Mouse (Mus musculus) midbrain, embryonic 16.5 days (tissue): ENCODE measurements around the gene Fto. TPM values are rescaled to one million over a fixed set of nuclear protein-coding genes. Genes with fewer than 3 reads are reported as not detected.

Source experiments
- ATAC-seq: fragments of 200-750 bp; cut with Nextera tagmentation; 2 replicates; pipeline ENCODE4 v1.8.0; 2017; ENCODE audit warnings: moderate TSS enrichment
- H3K27ac ChIP-seq: fragments of 300-500 bp; sonication (generic); 2 replicates; pipeline ENCODE4 v1.5.1; 2014; ENCODE audit warnings: mild to moderate bottlenecking, low read length, mixed read lengths
- H3K27me3 ChIP-seq: fragments of 300-500 bp; sonication (generic); 2 replicates; pipeline ENCODE4 v1.6.1; 2014; ENCODE audit warnings: low read depth, low read length, mixed read lengths; ENCODE audit not compliant: control insufficient read depth, insufficient read depth
- H3K36me3 ChIP-seq: fragments of 300-500 bp; sonication (generic); 2 replicates; pipeline ENCODE4 v1.6.1; 2014; ENCODE audit warnings: mild to moderate bottlenecking, low read length, moderate library complexity, mixed read lengths; ENCODE audit not compliant: control insufficient read depth, insufficient read depth
- H3K4me1 ChIP-seq: fragments of 300-500 bp; sonication (generic); 2 replicates; pipeline ENCODE4 v1.6.1; 2014; ENCODE audit warnings: mild to moderate bottlenecking, low read length, mixed read lengths; ENCODE audit not compliant: control insufficient read depth, insufficient read depth
- H3K4me2 ChIP-seq: fragments of 300-500 bp; sonication (generic); 2 replicates; pipeline ENCODE4 v1.6.1; 2014; ENCODE audit warnings: mild to moderate bottlenecking, low read length, mixed read lengths
- H3K4me3 ChIP-seq: fragments of 300-500 bp; sonication (generic); 2 replicates; pipeline ENCODE4 v1.5.1; 2014; ENCODE audit warnings: low read depth, mild to moderate bottlenecking, low read length, moderate library complexity, mixed read lengths
- H3K9ac ChIP-seq: fragments of 300-500 bp; sonication (generic); 2 replicates; pipeline ENCODE4 v1.6.1; 2014; ENCODE audit warnings: low read depth, low read length, mixed read lengths
- H3K9me3 ChIP-seq: fragments of 300-500 bp; sonication (generic); replicated peaks from 2 replicates; pipeline ENCODE4 v1.6.1; 2014; ENCODE audit warnings: mild to moderate bottlenecking, low read length, mixed read lengths; ENCODE audit not compliant: control insufficient read depth, poor library complexity, severe bottlenecking
- WGBS: fragments of 180-500 bp; shearing (Covaris S2); extraction: QIAGEN DNeasy Blood & Tissue Kit; methylation state at CpG from one replicate; pipeline ENCODE4 v1.1.7; 2014; 5-methylcytosine and 5-hydroxymethylcytosine counted together
- polyA plus RNA-seq: library from polyadenylated mRNA; unstranded; fragments of >200 nt; fragmentation: Nextera tagmentation; extraction: Ambion mirVana; gene quantifications from 2 replicates; pipeline ENCODE4 v1.2.1, GENCODE M21; 2015

Fto gene
- polyA plus RNA-seq, 1 experiment from 2014 or later, result 177 TPM

DNA sequence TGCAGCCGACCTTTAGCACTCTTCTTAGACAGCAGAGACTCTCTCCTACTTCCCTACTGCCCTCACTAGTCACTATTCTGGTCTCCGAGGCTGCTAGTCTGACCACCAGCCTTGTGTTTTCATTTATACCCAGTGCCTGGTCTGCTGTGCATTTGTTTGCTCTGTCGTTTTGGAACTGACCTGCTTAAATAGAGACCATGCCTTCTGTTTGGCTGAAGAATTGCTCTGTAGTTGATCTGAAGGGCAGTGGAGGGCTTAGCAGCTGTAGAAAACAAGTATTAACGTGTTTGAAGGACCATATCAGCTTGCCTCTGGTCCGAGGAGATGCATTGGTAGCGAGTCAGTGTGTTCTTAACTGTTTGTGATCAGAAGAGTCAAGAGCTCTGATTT, 16.1 kb downstream of the Fto start:
- H3K36me3 ChIP-seq, result no peaks in the 10 kb centered on the region
- H3K4me2 ChIP-seq, result peak overlapping the region; percentile 40
- H3K4me1 ChIP-seq, result peaks cover 38% of the 10 kb centered on the region
- H3K27me3 ChIP-seq, result no peaks in the 10 kb centered on the region
- WGBS, result 29% methylated on average over 6 of the region's 6 CpGs
- peak overlapping the region; percentile 82 for H3K27ac ChIP-seq
- H3K9ac ChIP-seq, result peak overlapping the region; percentile 52
- H3K9me3 ChIP-seq, result no peaks in the 10 kb centered on the region
- no peak for ATAC-seq
- no peak overlapping the region for H3K4me3 ChIP-seq

DNA sequence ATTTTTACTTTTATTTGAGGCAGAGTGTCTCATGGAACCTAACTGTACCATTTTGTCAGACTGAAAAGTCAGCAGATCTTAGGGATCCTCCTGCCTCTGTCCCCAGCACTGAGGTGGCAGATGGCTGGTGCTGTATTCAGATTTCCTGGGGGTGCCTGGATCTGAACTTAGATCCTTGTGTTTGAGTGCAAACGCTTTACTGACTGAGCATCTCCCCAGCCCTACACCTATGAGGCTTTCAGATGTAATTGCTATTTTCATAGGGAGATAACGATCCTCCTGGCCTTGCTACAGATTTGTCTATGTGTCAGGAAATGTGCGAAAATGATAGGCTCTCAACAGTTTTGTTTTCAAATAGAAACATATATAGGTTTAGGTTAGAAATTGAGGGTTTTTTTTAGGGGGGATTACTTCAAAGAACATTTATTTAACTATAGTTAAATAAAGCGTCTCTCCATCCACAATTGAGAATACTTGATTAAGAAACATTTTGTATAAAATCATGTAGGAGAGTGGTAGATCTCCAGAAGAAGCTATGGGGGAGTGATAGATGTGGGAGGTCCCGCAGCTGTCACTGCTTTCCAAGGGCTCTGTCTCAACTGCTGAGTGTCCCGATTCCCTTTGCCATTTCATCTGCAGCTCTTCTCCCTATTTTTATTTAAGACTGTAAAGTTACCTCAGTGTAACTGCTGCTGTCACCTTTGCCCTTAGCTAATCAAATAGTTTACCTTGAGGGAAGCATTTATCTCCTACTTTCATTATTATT, 25.2 kb downstream of the Fto start:
- WGBS, result 90% methylated on average over 6 of the region's 6 CpGs
- Histone ChIP-seq H3K4me3 (no peak overlapping the region), H3K9me3 (no peaks in the 10 kb centered on the region), H3K27me3 (no peaks in the 10 kb centered on the region), H3K36me3 (no peaks in the 10 kb centered on the region), H3K4me2 (no peak overlapping the region), H3K4me1 (no peaks in the 10 kb centered on the region), H3K9ac (no peak overlapping the region), H3K27ac (no peak overlapping the region)
- ATAC-seq, result no peak

DNA sequence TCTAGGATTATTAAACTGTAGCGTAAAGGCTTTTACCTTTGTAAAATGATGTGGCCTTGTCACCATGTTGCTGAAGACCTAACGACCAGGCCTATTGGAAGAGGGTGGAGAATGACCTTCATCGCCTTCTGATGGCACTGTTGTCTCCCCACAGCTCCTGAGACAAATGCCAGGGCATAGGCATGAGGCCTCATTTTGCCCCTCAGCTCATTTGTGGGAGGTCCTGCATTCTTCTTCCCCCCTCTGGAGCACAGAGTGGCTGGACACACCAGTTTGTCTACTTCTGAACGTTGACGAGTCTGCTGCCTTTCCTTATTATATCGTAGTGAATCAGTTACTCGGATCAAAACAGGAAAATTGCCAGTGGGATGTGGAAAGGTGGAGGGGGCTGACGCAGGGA, 26.3 kb downstream of the Fto start:
- H3K9ac ChIP-seq, result no peak overlapping the region
- H3K4me2 ChIP-seq, result no peak overlapping the region
- 90% methylated on average over 8 of the region's 8 CpGs for WGBS
- no peaks in the 10 kb centered on the region for H3K27me3 ChIP-seq
- no peaks in the 10 kb centered on the region for H3K4me1 ChIP-seq
- no peaks in the 10 kb centered on the region for H3K9me3 ChIP-seq
- ATAC-seq, result no peak
- no peak overlapping the region for H3K27ac ChIP-seq
- H3K36me3 ChIP-seq, result no peaks in the 10 kb centered on the region
- no peak overlapping the region for H3K4me3 ChIP-seq

DNA sequence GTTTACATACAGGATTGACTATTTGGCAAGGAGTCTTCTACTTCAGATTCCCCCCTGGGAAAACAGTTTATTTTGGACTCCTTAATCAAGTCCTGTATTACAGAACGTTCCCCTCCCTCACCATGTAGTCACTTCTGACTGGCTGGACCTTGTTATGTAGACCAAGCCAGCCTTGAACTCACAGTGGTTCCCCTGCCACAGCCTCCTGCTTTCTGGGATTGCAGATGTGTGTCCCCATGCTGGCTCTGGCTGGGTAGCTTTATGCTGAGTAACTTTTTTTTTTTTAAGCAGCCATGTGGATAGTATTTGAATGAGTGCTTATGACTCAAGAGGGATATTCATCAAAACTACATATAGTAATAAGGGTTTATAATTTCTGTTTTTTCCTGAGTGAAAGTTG, 27.4 kb downstream of the Fto start:
- ATAC-seq, result no peak
- 76% methylated on average over 1 of the region's 1 CpGs for WGBS
- no peak overlapping the region for H3K9ac ChIP-seq
- no peaks in the 10 kb centered on the region for H3K36me3 ChIP-seq
- H3K4me3 ChIP-seq, result no peak overlapping the region
- no peak overlapping the region for H3K27ac ChIP-seq
- H3K9me3 ChIP-seq, result no peaks in the 10 kb centered on the region
- no peaks in the 10 kb centered on the region for H3K27me3 ChIP-seq
- H3K4me2 ChIP-seq, result no peak overlapping the region
- no peaks in the 10 kb centered on the region for H3K4me1 ChIP-seq

DNA sequence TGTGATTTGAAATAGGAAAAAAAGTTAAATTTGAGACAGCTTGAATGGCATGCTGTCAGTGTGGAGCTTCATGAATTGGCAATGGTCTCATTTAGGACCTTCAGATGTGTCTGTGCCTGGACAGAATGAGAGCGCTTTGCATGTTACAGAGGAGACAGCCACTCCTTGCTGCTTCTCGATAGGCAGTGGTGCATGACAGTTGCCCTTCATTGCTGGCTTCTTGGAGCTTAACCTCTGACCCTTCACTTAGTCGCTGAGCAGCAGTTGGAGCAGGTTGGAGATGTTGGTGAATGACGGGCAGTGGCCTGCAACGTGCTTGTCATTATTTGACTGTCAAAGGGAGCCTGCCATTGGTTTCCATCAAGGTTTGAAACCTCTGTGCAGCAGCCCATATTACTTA, 28.9 kb downstream of the Fto start:
- no peak for ATAC-seq
- 24% methylated on average over 5 of the region's 5 CpGs for WGBS

DNA sequence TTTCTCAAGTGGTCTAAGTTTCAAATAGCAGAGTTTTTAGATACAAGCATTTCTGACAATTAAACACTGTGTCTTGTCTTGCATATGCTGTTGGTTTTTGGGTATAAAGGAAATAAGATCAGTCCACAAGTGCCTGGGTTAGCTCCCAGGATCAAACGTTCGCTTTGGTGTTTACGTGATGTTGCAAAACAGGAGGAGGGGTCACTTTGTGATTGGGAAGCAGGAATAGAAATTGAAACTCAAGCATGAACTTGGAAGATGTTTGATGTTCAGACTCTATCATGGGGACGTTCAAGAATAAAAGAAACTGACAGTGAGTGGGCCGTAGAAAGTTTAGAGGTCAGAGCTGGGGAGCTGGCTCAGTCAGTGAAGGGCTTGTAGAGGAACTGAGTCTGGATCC, 29.5 kb downstream of the Fto start:
- H3K4me3 ChIP-seq, result no peak overlapping the region
- H3K9me3 ChIP-seq, result no peaks in the 10 kb centered on the region
- H3K27ac ChIP-seq, result no peak overlapping the region
- no peaks in the 10 kb centered on the region for H3K27me3 ChIP-seq
- H3K9ac ChIP-seq, result no peak overlapping the region
- no peaks in the 10 kb centered on the region for H3K36me3 ChIP-seq
- no peak overlapping the region for H3K4me2 ChIP-seq
- WGBS, result 72% methylated on average over 5 of the region's 5 CpGs
- H3K4me1 ChIP-seq, result peaks cover 6% of the 10 kb centered on the region
- ATAC-seq, result no peak

More for the DNA sequence above, 28.9 kb downstream of the Fto start:
- Histone ChIP-seq H3K27me3 (no peaks in the 10 kb centered on the region), H3K9ac (no peak overlapping the region), H3K4me2 (no peak overlapping the region), H3K4me1 (peaks cover 2% of the 10 kb centered on the region; the same call in 1 of the 2 replicates), H3K36me3 (no peaks in the 10 kb centered on the region), H3K9me3 (no peaks in the 10 kb centered on the region), H3K4me3 (no peak overlapping the region), H3K27ac (no peak overlapping the region)

DNA sequence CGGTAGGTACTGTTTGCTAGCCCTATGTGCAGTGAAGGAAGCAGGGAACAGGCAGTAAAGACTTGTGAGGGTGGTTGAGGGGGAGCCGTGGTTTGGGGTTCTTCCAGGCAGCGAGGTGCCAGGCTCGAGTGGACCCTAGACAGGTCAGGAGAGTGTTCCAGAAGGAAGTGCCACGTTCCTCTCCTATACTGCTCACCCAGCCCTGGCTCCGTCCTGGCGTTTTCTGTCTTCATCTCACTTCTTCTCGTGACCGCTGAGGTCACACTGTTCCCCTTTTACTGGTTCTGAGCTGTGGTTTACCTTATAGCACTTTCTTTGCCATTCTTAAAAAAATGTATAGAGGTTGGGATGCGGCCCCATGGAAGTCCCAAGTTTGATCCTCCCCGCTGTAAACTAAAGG, 31.3 kb downstream of the Fto start:
- no peak overlapping the region for H3K9ac ChIP-seq
- no peak overlapping the region for H3K27ac ChIP-seq
- no peak overlapping the region for H3K4me2 ChIP-seq
- H3K9me3 ChIP-seq, result no peaks in the 10 kb centered on the region
- H3K4me3 ChIP-seq, result no peak overlapping the region
- no peaks in the 10 kb centered on the region for H3K27me3 ChIP-seq
- WGBS, result 93% methylated on average over 11 of the region's 11 CpGs
- H3K4me1 ChIP-seq, result peaks cover 6% of the 10 kb centered on the region
- no peaks in the 10 kb centered on the region for H3K36me3 ChIP-seq
- ATAC-seq, result no peak

DNA sequence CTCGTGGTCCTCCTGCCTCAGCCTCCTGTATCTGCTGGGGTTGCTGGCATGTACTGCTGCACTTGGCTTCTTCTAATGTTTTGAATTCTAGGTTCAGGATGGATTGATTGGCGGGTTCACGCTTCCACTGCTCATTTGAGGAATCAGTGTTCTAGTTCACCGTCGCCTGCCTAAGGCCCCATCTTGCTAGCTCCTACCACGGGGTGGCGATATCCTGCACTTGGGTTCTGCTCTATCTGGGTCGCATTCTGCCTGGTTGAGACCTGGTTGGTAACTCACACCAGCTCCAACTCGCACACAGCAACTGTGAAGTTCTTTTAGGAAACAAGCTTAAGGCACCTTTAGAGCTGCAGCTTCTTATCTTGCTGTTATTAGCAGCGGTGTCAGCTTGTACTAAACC, 33.8 kb downstream of the Fto start:
- Histone ChIP-seq H3K9ac (no peak overlapping the region), H3K9me3 (no peaks in the 10 kb centered on the region), H3K36me3 (no peaks in the 10 kb centered on the region), H3K27me3 (no peaks in the 10 kb centered on the region), H3K4me1 (peaks cover 6% of the 10 kb centered on the region), H3K4me3 (no peak overlapping the region), H3K4me2 (no peak overlapping the region), H3K27ac (0 out of 2 replicates have a peak overlapping the region, but pooled peaks have one; percentile 9)
- 82% methylated on average over 10 of the region's 10 CpGs for WGBS
- no peak for ATAC-seq

DNA sequence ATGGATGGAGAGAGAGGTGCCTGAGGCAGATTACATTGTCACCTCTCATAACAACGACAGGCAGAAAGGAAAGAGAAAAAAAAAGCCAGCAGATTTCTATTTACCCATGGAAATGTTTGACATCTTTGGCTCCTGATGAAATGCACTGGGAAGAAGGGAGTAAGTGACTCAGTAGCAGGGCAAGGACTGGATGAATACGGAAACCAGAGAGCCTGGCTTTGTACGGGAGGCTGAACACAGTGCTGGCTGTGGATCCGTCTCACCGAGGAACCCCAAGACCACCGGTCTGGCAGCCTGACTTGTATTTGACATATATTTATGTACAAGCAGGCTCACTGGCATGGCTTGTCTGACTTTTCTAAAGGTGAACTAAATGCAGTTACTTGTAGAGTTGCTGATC, 34.3 kb downstream of the Fto start:
- 0 out of 2 replicates have a peak overlapping the region, but pooled peaks have one; percentile 9 for H3K27ac ChIP-seq

More for the DNA sequence above, 34.3 kb downstream of the Fto start:
- H3K4me1 ChIP-seq, result peaks cover 6% of the 10 kb centered on the region
- no peaks in the 10 kb centered on the region for H3K27me3 ChIP-seq
- no peak for ATAC-seq
- H3K4me2 ChIP-seq, result no peak overlapping the region
- H3K4me3 ChIP-seq, result no peak overlapping the region
- 63% methylated on average over 6 of the region's 6 CpGs for WGBS
- H3K9me3 ChIP-seq, result no peaks in the 10 kb centered on the region
- H3K36me3 ChIP-seq, result no peaks in the 10 kb centered on the region
- H3K9ac ChIP-seq, result no peak overlapping the region
